Mouse (Mus musculus) olfactory bulb, adult 2 months (tissue): Measurements from ENCODE around the gene Ppp1r15b.

ENCODE experiments used
- CTCF ChIP-seq: fragments of 200-500 bp; IDR thresholded peaks from 2 replicates; pipeline ENCODE4 v1.5.1; 2012; ENCODE audit warnings: low read depth, mild to moderate bottlenecking, low read length, moderate library complexity; ENCODE audit not compliant: insufficient read depth
- POLR2A ChIP-seq: fragments of 200-500 bp; IDR thresholded peaks from 2 replicates; pipeline ENCODE4 v1.6.1; 2012; ENCODE audit warnings: mild to moderate bottlenecking, low read depth, low read length, moderate library complexity; ENCODE audit not compliant: insufficient read depth

DNA sequence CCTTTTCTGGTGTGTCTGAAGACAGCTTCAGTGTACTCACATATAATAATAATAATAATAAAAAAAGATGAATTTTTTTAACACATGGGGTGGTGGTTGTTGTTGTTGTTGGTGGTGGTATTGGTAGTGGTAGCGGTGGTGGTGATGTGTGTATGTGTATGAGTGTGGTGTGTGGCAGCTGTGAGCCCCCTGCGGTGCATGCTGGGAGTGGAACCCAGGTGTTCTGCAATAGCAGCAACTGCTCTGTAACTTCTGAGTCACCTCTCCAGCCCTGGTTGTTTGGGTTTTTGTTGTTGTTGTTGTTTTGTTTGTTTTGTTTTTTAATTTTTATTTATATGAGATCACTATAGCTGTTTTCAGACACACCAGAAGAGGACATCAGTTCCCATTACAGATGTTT, 19.6 kb downstream of the Ppp1r15b start:
- TF ChIP-seq CTCF (no peak), POLR2A (no peak)
